Mouse (Mus musculus) gastrocnemius, postnatal 36 days (tissue): ENCODE results near the gene Mex3a. TPM values are rescaled to one million over a fixed set of nuclear protein-coding genes. Genes with fewer than 3 reads are reported as not detected.
A peak's percentile ranks its signal among the peaks of the same experiment; 100 is the strongest.

Source experiments
- DNase-seq, 2 experiments: peaks; one replicate each; pipeline ENCODE4 v3.0.0; 2022
- intact Hi-C: fragments of 180-260 bp; cut with DNase I; formaldehyde crosslinking; loops from one replicate; pipeline ENCODE4 v1.15.1; 2025
- total RNA-seq, 2 experiments: library from RNA; stranded (reverse); gene quantifications; 2 replicates each; pipeline ENCODE4 v1.2.3; 2021

Gene Mex3a
- total RNA-seq, 2 experiments from 2014 or later, result 0.17 to 0.33 TPM

DNA sequence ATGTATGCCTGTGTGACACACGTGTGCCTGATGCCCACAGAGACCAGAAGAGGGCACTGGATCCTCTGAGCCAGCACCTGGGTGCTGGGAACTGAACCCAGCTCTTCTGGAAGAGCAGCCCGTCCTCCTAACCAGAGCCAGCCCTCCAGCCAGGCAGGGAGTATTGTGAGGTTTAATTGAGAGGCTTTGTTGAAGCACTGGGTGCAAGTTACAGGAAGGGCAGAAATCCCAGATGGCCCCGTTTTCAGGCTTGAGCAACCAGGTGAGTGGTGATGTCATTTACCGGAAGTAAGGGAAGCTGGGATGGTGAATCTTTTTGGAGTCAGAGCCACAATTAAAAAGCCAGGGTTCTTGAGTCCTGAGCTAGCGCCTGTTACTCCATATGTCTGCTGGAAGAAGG, 7.2 kb upstream of the Mex3a start:
- intact Hi-C loops, result no loop called here
- DNase-seq, result no peak

DNA sequence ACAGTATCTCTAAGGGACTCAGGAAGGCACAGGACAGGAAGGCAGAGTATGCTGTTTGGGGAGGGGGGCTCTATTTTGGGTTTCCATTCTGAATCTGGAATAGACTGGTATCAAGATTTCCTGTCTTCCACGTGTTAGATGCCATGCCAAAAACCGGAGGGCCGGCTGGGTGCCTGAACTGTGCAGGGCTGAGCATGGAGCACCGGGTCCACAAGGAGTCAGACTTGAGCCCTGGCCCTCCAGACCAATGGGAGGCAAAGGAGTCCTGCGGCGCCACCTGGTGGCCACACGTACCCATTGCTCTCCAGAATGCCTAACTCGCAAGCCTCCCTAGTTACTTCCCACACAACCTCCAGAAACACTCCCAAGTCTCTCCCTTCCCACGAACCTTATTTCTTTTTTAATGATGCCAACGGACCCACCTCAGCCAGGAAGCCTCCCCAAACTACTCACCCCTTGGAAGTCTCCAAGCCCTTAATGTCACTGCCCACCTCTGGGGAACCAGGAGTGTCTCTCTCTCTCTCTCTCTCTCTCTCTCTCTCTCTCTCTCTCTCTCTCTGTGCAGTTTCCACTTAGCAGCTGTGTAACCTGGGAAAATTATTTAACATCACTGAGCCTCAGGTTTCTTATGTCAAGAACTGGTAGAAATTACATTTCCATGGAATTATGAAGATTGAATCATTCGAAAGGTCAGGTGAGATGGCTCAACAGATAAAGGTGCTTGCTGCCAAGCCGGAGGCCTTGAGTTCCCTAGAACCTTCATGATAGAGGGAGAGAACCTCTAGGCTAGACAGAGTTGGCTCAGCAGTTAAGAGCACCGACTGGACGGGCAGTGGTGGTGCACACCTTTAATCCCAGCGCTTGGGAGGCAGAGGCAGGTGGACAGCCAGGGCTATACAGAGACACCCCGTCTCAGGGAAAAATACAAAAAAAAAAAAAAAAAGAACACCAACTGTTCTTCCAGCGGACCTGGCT, 5.8 kb upstream of the Mex3a start:
- DNase-seq, result peak; percentile 80 to 81
- intact Hi-C loops, result loop anchor here (2.0 kb wide), 1 partner anchor 118 kb away; no protein-coding TSS in a partner anchor

DNA sequence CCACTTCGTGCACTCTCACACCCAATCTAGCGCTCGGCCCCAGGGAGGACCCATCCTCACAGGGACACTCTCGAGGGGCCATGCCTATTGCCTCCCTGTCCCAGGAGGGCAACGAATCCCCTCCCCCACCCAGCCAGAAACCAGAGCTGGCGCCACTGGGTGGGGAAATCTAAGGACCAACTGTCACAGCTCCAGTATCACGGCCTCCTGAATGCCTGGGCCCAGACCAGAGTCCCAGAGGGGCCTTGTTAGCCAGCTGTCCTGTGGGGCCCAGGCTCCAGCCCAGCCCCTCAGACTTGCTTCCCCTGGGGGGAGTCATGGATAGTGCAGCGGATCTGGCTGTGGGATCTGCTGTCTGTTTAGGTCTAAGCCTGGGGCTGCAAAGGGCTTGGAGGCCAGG, 4.6 kb upstream of the Mex3a start:
- intact Hi-C loops, result loop anchor here (2.0 kb wide), 1 partner anchor 119 kb away; no protein-coding TSS in a partner anchor
- no peak for DNase-seq

DNA sequence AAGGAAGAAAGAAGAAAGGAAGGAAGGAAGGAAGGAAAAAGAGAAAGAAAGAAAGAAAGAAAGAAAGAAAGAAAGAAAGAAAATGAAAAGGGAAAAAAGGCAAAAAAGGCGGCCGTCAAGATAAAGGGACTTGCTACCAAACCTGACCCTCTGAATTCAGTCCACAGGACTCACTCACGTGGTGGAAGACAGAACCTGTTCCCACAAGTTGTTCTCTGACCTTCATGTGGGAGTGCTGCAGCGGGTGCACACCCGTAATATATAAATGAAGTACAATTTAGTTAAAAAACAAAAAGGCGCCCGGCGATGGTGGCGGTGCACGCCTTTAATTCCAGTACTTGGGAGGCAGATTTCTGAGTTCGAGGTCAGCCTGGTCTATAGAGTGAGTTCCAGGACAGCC, 3.5 kb upstream of the Mex3a start:
- intact Hi-C loops, result no loop called here

DNA sequence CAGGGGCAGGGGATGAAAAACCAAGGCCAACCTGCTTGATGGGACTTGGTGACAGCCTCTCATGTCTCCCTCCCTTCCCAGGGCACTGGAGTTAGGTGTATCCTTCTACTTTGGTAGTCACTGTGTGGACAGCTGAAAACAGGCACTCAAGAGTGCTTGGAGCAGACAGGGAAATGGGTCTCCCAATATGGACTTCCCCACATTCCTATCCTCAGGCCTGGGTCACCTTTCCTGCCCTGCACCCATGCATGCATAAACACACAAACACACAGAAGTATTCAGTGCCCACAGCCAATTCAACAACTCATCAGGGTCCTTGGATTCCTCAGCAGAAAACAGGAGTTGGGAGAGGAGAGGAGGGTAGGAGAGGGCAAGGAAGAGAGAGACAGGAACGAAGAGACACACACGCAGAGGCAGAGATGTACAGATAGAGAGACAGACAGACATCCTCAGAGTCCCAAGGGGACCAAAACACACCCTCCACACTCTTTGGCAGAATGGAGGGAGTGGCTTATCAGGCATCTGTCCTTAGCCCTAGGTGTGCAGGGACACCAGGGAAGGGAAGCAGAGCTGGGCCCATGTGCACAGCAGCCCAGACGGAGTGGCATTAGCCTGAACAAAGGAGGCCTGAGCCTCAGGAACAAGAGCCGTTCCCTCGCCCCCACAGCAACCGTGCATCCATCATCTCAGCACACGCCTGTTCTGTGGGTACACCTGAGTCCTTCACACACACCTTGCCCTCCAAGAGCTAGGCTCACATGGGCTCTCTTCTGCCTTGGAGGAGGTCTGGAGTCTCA, 2.8 kb upstream of the Mex3a start:
- intact Hi-C loops, result no loop called here
- no peak for DNase-seq

More for the DNA sequence above, 3.5 kb upstream of the Mex3a start:
- DNase-seq, result no peak

DNA sequence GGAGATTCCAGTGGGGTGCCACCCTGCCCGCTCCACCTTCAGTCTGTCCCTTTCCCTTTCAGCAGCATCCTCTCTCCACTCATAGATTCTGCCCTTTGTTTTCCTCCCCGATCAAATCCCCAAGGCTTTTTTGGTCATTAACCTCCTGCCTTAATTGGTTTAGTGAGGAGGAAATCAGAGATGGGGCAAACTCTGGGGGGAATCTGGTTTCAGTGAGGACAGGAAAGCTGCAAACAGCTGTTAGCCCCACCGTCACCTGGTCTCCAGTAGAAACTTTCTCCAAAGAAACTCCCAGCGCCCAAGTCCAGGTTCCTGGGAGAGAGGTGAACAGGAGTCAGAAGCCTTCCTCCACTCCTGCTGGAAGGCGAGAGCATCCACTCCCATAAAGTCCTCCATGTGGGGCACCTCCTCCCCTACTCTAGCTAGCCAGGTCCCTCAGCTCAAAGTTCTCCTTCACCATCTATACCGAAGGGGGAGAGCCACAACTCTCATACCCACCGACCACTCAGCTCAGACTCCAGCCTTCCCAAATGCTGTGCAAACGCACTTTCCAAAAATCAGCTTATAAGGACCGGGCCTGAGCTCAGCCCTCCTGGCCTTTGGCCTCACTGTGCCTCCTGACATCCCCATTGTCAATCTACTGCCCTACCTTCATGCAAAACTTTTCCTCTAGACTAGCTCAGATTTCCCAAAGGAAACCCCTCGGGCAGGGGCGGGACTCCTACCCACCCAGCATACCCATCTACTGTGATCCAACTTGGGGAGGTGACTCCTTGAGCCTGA, 1.9 kb upstream of the Mex3a start:
- DNase-seq, result no peak
- intact Hi-C loops, result no loop called here

DNA sequence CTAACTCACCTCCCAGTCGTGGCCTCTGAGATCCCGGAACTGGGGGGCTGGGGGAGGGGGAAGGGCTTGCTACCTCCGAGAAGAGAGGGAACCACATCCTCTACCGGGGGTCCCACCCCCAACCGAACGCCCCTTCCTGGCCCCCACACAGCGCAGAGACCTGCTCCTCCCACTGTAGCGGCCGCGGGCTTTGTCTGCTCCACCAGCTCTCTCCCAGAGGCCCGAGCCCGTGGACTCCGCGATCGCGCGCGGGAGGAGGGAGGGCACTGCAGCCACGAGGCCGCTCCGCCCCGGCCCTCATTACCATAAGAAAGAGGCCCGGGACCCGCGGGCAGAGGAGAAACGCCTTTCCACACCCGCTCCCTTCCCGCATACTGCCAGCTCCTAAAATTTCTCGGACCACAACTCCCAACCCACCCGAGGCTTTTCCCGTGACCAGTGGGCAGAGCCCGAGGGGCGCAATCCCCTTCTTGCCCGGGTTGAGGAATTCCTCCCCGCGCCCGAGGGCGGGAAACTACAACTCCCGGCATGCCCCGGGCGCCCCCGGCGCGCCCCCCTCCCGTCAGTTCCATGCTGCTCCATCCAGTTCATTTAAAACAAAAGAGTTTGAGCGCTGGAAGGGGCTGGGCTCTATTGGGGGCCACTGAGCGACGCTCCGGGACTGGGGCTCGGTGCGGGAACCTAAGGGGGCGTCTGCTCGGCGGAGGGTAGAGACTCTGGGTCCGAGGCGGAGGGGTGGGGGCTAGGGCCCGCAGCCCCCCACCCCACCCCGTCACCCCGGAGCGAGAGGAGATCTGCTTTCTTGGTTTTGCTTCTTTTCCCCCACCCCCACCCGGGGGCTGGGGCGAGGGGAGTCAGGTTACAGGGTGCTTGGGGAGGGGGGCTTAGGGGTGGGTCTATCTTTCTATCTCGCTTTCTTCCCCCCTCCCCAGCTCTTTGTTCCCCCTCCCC, 572 bp upstream of the Mex3a start:
- peak; percentile 79 to 84 for DNase-seq
- intact Hi-C loops, result no loop called here

DNA sequence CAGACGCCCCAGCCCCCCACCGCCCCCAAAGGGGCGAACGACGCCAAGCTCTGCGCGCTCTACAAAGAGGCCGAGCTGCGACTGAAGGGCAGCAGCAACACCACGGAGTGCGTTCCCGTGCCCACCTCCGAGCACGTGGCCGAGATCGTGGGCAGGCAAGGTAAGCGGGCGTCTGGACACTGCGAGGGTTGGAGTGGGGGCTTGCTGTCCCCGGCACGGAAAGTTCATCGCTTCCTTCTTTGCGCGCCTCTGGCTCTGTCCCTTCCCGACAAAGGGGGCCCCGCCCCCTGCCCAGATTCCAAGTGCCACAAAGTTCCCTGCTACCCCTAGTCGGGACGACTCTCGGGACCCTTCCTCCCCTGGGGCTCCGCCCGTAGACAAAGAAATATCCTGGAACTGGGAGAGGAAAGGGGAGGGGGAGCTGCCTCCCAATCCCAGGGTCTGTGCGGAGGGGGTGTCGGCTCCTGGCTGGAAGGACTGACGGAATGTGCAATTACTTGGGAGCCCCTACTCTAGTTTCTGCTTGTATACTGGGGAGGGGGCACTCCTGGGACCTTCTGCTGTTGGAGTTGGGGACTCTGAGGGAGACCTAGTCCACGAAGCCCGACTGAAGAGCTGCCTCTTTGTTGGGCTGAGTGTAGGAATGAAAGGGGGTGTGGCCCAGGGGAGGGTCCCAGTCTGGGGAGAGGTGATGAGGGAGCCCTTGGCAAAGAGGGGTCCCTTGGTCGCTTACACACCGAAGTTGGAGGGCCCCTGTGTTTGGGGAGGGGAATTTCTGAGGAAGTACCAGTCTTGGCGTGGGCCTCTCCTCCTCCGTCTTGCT, 705 bp downstream of the Mex3a start:
- intact Hi-C loops, result no loop called here
- DNase-seq, result no peak

DNA sequence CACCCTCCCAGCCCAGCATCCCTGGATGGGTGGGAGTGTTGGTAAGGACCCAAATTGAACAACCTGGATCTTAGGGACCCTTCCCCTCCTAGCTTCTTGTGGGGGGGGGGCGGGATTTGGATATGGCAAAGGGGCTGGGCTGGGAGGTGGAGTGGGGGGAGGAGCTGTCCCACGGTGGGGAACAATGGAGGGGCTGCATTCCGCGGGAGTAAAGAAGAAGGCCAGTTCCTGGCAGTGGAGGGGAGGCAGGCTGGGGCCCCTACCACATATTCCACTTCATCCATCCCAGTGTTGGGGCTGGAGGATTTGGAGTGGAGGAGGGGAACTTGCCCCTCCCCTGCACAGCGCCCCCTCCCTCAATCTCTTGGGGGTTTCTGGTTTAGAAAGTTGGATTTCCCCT, 1.5 kb downstream of the Mex3a start:
- intact Hi-C loops, result no loop called here
- no peak for DNase-seq

DNA sequence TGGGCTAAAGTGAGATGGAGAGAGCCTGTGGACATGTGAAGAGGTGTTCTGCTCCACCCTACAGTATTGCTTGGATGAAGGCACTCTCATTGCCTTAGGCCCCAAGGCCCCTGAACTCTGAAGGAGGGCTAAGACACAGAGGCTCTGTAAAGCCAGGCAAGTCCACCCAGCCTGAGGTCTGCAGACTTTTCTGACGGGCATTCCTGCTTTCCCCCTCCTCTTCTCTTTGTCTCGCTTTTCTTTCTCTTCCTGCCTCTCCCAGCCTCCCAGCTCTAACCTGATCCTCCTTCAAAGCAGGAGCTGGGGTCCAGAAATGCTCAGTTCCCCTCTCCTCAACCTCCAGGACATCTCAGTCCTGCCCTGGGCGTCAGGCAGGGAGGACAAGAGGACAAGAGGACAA, 2.8 kb downstream of the Mex3a start:
- no peak for DNase-seq
- intact Hi-C loops, result no loop called here

DNA sequence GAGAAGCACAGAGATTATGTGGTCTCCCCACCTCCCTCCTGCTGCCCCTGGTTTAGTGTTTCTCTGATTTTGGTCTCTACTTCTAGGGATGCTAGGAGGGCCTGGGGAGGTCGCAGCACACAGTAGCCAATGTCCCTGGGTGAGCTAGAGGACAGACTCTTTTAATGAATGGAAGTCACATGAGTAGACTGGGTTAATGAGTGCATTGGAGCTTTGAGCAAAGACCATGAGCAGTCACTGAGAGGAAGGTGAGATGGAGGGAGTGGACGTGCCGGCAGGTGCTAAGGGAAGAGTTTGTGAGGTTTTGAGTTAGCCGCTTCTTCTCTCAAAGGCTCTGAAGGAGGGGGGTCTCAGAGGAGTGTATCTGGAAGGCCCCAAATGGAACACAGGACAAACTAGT, 3.3 kb downstream of the Mex3a start:
- DNase-seq, result no peak
- intact Hi-C loops, result no loop called here

DNA sequence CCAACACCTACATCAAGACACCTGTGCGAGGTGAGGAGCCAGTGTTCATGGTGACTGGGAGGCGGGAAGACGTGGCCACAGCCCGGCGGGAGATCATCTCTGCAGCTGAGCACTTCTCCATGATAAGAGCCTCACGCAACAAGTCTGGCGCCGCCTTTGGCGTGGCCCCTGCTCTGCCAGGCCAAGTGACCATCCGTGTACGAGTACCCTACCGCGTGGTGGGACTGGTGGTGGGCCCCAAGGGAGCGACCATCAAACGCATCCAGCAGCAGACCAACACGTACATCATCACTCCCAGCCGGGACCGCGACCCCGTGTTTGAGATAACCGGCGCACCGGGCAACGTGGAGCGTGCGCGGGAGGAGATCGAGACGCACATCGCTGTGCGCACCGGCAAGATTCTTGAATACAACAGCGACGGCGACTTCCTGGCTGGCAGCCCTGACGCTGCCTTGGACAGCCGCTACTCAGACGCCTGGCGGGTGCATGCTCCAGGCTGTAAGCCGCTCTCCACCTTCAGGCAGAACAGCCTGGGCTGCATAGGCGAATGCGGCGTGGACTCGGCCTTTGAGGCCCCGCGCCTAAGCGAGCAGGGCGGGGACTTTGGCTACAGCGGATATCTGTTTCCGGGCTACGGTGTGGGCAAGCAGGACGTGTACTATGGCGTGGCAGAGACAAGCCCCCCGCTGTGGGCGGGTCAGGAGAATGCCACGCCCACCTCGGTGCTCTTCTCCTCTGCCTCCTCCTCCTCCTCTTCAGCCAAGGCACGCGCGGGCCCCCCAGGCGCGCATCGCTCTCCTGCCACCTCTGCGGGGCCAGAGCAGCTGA, 4.1 kb downstream of the Mex3a start:
- intact Hi-C loops, result no loop called here
- DNase-seq, result peak; percentile 77 to 78

DNA sequence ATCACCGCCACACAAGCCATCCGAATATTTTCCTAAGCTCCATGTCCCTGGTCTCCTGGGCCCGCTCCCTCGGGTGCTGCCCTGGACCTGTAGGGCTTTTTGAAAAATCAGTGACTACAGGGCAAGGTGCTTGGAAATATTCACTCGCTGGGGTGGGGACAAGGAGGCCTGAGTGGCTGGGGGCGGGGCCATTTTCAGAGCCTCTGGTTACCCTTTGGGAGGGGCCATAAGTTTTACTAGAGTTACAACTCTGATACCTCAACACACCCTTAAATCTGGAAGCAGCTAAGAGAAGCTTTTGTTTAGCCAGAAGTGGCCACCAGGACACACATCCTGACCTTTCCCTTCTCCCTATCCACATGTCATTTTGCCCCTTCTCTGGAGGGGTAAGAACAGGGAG, 5.0 kb downstream of the Mex3a start:
- intact Hi-C loops, result no loop called here
- DNase-seq, result no peak

DNA sequence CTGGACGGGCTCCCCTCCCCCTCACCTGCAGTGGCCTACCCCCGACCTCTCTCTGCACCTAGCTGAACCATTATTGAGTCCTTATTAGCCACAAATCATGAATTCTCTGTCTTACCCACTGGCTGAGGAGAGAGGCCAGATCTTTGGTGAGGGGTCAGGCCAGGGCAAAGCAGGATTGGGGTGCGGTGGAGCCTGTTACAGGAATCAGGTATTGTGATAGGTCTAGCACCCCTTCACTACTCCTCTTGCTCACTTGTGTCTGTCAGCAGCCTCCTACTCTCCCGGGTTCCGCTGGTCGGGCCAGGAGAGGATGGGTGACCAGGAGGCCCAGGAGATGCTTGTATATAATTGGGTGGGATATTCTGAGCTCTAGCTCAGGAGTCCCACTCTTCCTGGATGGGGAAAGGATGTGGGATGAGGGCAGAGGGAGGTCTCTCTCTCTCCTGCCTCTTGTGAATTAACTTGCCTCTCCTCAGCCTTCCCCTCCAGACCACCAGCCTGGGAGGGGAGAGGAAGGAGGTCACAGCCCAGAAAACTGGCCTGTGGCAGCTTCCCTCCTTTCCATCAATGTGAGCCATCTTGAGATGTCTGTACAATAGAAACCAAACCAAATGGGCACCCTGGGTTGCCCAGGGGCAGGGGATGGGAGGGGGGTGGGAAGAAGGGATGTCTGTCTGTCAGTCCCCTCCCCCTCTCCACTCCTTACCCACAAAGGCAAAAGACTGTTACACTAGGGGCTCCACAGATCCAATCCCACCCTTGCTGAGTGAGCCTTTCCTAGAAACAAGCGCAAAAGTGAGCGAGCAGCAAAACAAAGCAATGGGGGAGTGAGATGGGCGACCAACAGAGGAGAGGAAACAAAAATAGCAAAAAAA, 6.3 kb downstream of the Mex3a start:
- DNase-seq, result no peak
- intact Hi-C loops, result no loop called here

DNA sequence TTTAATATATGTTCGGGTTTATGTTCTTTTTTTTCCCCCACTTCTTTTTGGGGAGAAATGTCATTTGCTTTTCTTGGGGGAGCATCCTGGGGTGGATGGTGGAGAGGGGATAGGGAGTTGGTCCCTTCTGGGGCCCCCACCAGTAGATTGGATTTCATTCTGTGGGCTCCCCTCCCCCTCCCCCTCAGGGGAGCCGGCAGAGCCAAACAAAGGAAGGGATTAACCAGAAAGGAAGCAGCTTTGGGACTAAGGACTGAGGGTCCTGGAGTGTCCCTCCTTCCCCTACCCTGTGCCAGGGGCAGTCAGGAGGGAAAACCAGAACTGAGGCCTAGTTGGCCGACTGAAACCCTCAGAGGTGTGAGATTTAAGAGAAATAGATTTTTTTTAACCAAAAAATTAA, 7.2 kb downstream of the Mex3a start:
- DNase-seq, result no peak
- intact Hi-C loops, result no loop called here

DNA sequence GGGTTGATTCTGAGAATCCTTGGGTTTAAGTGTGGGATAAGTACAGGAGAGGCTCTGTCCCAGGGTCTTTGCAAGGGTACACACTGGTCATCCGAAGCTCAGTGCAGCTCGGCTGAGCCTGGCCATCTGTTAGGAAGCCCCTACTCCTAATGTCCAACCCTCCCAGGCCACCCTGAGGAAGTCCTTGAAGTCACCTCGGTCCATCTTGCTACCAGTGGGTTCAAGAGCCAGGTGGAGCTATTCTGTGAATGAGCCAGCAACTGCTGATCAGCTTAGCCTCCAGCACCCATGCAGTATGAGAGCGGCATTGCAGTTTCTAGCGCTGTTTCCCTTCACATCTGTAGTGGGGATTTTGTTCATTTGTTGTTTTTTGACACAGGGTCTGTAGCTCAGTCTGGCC, 7.9 kb downstream of the Mex3a start:
- no peak for DNase-seq
- intact Hi-C loops, result no loop called here
